Mouse (Mus musculus) liver, postnatal 0 days (tissue): Measurements from ENCODE around the gene Cyb561d2.

ENCODE experiments used
- CTCF ChIP-seq: sonication (generic); IDR thresholded peaks from 2 replicates; pipeline ENCODE4 v1.5.1; 2016; ENCODE audit warnings: antibody characterized with exemption, low read depth
- EP300 ChIP-seq: IDR thresholded peaks from 2 replicates; pipeline ENCODE4 v1.6.1; 2016; ENCODE audit warnings: antibody characterized with exemption, low read depth, mild to moderate bottlenecking

- TF ChIP-seq CTCF (no peak), EP300 (no peak)
Measured at GRCm38 (mm10) chr9:107579023-107579900, 37.3 kb upstream of the Cyb561d2 start.
